Mouse (Mus musculus): ENCODE data around the gene Aff3.
A peak's percentile ranks its signal among the peaks of the same experiment; 100 is the strongest.

Gene Aff3

DNA sequence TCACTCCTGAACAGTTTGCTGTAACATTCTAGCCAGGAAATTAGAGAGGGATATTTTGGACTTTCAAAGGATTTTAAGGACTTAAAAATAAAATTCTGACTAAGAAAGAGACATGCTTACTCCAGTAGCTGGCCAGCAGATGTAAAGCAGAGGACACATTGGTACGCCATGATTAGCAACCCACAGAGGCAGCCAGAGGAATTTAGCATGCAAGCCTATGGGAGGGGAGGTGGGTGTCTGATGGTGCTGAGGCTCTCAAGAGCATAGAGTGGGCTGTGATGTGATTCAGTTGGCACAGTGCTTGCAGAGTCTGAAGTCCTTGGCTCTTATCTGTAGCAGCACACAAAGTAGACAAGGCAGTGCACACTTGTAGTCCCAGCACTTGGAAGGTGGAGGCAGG is 376.0 kb downstream of the Aff3 start:
- DNase-seq (ENCODE audit: low read depth, low spot score), result no peak

DNA sequence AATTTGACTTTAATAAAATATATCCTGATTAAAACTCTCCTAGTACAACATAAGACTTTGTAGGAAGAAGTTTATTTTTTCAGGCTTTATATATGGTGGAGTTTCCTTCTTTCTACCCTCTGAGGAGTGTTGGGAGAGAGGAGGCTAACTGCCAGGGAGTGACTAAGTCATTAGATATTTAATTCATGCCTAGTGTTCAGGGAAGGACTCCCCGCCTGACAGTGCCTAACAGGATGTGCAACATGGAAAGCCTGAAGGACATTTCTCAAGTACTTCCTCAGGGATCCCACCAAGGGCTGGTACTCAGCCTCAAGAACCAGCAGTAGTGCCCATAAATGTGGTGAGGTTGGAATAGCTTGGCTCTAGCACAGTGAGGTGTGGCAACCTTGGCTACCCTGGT is 378.2 kb downstream of the Aff3 start:
- no peak for DNase-seq (ENCODE audit: low read depth, low spot score)

DNA sequence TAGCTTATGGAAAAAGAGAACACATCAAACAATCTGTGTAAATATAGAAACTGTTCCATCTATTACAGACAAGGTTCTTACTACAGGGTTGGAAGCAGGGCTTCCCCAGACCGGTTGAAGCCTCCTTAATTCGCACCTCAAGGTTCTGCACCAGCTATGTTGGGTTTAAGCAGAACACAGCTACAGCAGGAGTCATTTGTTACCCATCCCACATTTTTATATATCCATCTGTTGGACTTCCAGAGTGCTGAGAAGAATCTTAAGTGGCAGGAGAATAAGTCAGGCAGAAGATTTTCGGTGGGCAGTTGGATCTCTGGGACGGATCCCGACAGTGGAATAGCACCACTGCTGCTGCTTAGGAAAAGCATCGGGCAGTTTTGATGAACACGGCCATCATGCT is 384.2 kb downstream of the Aff3 start:
- DNase-seq (ENCODE audit: low read depth, low spot score), result no peak

DNA sequence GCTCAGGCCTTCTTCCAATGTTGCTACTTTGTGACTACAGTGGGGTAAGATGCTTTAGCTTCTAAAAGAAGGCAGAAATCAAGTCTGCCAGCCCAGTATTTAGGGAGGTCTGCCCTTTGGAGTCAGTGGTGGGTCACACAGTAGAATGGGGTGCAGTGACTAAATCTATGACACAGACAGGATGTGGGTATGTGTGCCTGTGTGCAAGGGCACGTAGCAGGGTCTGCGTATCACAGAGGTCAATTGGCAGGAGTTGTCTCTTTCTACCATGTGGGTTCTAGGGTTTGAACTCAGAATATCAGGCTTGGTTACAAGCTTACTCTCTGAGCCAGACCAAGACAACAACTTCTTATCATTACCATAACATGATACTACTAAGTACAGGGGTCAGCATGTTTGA is 393.4 kb downstream of the Aff3 start:
- no peak for DNase-seq (ENCODE audit: low read depth, low spot score)

DNA sequence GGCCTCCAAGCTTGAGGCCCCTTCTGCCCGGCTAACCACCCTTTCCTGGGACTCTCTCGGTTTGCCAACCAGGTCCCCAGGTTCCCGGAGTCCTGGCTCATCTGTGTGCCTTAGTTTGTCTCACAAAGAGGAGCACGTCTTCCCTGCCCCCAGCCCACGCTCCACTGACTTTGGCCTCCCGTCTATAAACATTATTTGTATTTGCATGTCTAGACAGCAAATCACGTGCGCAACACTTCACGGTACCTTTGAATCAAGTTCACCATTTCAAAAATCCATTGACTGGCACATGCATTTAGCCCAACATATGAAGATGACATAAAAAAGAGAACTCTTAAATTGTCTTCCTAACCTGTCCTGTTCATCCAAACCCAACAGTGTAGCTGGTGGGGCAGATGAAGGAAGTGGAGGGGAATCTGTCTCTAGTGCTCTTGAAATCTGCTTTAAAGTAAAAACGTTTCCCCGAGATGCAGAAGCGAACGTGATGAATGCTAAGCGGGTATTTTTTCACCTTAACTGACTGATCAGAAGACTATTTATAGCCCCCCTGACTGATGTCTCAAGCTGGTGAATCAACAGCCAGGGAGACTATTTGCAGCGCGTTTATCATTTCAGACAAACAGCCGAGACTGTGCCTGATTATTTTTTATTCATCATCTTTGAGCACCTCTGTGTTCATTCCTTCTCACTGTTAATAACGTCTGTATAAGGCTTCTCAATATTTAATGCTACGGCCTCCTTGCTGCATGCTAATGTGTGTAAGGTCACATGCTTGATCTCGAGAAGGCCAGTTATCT is 396.3 kb downstream of the Aff3 start:
- peak; percentile 46 for DNase-seq (ENCODE audit: low read depth, low spot score)

DNA sequence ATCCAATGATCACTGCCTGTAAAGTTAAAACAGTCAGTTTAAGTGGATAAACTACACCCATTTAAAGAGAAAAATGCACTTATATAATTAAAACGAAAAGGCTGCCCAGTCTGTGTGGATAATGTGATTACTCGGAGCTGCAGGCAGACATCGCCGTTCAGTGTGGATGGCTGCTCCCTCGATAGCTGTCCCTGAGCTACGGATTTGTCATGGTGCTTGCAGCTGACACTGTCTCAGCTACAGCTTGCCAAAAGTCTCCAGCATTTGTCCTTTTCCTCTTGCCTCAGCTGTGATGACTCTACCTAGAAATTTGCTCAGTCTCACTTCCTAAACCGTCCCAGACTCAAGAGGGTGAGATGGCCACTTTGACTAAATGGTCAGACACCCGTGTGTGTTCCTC is 401.5 kb downstream of the Aff3 start:
- no peak for DNase-seq (ENCODE audit: low read depth, low spot score)

DNA sequence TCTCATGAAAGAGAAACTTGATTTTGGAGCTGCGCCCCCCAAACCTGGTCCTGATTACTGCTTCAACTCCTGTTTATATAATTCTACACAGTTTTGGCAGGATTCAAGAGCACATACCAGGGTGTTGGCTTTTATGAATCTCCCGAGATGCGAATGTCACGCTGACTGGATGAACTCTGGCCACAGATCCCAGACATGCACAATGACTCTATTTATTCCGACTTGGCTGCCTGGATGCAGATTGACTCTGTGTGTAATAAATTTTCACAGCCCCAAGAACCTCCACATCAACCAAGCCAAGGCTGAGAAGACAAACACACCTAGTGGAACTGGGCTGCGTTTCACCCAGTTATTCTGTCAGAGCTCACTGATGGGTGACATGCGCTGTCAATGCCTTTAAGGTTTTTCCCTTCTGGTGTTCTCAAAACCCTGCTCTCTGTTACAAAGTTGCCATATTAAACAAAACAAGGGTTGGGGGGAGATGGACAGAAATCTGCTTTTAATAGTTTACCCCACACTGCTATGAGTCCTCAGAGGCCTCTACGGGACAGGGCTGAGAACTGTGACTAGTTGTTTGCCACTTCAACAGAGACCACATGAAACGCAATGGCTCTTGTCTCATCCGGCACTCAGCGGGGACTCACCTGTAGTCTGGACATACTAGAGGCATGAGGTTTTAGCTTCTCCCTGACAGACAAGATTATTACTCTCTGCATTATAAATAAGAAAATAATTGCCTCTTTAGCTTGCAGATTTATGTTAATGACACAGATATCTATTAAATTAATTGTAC is 402.2 kb downstream of the Aff3 start:
- peak; percentile 76 for DNase-seq (ENCODE audit: low read depth, low spot score)

DNA sequence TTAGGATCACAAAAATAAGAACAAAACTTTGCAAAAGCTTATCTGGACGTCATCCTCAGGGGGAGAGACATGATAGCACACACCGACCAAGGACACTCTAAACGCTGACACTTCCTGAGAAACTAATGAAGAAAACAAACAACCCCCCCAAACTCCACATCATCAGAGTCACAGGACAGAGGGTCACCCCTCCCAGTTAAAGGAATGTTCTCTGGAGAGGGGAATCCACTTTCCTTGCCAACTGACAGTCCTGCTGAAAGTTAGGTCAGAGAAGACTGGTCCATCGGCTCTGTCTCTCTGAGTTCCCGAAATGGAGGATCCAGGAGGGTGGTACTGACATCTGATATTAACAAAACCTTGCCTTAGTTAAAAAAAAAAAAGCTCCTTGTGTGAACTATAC is 403.7 kb downstream of the Aff3 start:
- DNase-seq (ENCODE audit: low read depth, low spot score), result no peak

DNA sequence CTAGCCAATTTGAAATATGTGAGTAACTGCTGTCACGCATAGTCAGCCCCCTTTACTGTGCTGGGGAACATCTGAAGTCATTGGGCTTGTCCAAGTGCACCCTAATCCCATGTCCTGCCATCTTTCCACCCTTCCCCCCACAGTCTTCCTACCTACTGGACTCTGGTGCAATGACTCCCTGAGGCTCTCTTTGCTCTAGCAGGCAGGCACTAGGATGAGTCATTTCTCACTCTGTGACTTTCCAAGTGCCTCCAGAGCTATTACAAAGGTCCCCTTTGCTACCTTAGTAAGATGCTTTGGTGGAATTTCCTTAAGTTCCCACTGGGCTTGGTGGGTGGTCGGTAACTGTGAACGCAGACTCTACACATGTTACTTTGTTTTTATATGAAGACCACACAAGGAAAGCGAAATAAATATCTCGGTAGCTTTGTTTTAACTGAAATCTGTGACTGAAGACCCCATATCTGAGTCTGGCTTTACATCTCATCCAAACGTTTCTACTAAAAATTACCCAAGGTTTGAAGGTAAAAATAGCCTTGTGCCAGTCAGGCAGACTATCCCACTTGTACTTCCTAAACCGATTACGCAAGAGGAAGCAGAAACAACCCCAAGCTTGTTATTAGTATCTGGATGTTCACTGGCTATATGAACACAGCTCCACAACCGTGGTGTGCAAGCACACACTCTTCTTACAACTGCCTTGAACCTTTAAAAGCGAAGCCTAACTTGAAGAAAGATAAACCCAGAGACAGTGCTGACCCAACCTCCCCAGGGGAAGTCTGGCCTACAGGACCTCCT is 405.0 kb downstream of the Aff3 start:
- DNase-seq (ENCODE audit: low read depth, low spot score), result peak; percentile 56

DNA sequence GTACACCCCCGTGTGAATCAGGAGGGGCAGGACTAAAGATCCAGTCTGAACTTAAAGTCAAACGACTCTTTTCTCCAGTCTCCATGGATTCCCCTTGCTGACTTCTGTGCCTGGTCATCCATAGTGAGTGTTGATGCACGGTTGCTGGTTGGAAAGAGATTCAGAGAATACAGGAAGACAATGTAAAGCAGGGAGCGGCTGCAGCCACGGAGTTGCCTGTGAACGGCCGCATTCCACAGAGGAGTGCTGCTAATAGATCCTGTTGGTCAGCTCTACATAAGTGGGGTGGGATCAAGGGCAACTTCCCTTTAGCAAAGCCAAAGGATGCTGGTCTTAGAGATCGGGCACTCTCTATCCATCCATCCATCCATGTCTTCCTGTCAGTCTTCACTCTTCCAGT is 410.3 kb downstream of the Aff3 start:
- DNase-seq (ENCODE audit: low read depth, low spot score), result no peak

DNA sequence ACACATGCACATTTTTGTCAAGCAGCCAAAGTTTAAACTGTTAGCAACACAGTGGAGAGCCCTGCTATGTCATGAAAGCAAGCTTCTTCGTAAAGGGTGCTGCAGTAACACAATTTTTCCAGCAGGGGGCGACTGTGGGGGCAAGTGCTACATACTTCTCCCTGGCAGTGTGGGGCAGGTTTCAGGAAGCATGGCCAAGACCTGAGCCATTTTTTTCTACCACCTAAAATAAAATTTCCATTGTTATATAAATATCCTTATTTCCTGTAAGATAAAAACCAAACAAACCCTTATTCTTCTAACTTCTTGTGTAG is 412.0 kb downstream of the Aff3 start:
- no peak for DNase-seq (ENCODE audit: low read depth, low spot score)

DNA sequence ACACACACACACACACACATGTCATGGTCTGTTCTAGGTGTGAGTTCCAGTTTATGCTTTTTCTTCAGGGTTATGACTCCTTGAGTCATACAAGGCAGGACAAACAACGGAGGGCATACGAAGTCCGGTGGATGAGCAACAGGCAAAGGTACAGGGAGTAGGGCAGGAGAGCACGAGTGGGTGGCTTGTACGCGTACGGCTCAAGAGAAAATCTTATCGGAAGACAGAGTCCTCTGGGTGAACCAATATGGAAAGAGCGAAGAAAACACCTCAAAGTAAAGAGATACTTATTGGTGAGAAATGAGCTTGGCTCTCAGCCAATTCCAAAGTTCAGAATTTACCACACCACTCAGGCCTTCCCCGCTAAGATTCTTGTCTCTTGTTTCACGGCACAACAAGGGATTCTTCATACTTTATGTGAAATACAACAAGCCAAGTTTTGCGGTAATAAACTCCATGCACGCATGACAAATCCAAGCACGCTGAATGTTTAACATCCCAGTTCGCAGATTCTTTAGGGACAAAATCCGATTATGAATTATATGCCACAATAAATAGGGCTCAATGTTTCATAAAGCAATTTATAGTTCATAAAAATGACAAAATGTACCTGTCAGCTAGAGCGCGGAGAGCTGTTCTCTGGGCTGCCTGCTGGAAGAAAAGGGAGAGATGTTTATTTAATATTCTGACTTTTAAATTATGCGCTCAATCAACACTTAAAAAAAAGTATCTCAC is 412.6 kb downstream of the Aff3 start:
- DNase-seq (ENCODE audit: low read depth, low spot score), result no peak

DNA sequence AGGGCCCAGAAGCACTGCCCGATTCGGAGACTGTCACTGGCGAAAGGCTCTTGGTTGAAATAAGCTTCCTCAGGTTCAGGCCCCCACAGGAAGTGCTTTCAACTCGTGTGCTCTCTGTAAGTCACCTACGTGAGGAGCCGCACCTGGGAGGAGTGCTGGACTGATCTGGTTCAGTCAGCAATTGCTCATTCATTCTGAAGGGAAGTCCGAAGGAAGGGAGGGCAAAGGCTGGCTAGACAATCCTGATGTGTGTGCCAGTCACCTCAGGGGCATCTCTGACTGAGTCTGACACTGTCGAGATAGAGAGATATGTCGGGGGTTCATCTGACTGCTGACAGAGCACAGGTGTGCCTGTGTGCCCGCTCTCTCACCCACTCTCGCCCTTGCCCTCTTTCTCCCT is 413.3 kb downstream of the Aff3 start:
- DNase-seq (ENCODE audit: low read depth, low spot score), result no peak

DNA sequence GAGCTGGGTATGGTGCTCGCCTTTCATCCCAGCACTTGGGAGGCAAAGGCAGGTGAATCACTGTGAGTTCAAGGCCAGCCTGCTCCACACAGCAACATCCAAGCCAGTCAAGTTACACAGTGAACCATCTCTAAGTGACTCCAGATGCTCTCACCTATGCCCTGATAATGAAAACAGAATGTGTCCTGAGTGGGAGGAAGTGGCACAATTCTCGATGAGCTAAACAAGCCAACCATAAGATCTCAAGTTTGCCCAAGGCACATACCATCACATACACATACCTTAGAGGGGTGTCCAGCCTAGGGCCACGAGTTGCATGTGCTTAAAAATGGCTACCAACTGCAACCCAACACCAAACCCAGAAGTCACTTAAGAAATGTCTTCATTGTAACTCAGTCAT is 414.5 kb downstream of the Aff3 start:
- DNase-seq (ENCODE audit: low read depth, low spot score), result no peak

DNA sequence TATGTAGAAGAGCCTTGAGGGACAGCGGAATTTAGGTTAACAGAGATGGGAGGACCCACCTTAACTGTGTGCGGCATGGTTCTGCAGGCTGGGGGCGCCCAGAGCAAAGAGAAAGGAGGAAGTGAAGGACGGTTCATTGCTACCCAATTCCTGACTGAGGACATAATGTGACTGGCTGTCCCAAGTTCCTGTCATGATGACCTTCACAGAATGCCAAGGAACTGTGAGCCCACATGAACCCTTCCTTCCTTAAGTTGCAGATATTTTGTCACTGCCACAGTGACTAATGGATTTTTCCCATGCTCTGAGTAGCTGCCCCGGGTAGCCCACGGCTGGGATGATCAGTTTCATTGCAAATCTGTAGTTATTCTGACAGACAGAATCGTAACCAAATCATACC is 415.2 kb downstream of the Aff3 start:
- DNase-seq (ENCODE audit: low read depth, low spot score), result no peak

DNA sequence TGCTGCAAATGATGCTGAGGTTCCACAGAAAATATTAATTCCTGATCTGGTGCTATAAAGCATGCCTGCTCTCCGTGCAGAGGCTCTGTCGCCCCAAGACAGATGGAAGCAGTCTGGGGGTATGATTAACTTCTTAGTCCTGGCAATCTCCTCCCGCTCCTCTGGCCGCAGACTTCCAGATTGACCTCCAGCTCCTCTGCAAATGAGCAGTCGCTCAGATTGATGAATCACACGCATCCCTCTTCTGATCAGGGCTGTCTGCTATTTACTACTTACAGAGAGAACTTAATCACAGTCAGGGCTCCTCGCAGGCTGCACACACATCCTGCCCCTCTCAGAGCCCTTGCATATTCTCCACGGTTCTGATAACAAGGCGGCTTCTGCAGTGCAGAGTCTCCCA is 416.7 kb downstream of the Aff3 start:
- DNase-seq (ENCODE audit: low read depth, low spot score), result peak; percentile 64

DNA sequence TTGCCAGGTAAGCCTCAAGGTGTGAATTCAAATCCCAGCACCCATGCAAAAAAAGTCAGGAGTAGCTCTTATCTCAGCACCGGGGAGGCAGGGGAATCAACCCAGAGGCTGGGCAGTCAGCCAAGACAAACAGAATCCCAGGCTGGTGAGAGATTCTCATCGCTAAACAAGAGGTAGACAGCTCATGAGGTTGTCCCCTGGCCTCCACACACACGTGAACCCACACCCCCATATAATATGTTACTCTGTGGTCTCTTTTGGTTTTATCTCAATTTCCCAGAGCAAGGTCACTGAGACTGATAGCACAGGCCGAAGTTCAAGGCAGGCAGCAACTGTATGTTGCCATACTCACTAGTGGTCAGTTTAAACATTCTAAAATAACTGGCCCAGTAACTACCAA is 422.2 kb downstream of the Aff3 start:
- no peak for DNase-seq (ENCODE audit: low read depth, low spot score)

DNA sequence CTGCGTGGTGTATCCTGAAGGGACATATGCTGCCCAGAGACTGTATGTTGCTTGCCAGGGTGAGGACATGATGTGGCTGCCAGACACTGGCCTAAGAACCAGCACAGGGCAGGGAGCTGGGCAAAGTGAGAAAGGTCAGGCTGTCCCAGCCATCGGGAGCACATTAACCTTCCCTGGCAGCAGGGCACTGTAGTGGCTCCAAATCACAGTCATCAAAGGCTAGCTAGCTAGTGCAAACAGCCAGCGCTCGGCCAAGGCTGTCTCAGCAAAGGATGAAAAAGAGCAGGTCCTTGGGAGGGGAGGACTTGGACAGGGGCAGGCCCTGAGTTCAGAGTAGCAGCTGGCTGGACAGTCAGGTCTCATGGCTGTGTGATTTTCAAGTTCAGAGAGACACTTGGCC is 423.0 kb downstream of the Aff3 start:
- DNase-seq (ENCODE audit: low read depth, low spot score), result no peak

DNA sequence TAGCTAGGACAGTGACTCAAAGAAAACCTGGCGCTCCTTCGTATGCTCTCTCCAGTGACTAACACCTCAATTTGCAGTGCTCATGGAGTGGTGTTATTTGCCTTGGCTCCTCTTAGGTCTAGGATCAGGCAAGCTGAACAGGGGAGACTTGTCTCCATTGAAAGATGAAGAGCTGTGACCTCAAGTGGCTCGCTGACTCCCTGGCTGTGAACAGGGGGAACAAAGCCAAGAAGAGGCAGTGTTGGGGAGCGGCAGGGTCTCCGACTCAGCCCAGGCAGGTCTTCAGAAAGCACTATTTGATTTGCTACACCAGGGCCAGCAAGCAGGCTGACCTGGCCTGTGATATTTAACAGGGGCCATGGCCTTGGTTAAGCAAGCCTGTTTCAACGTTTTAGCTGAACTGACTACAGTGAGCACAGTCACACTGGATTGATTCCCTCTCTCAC is 423.5 kb downstream of the Aff3 start:
- no peak for DNase-seq (ENCODE audit: low read depth, low spot score)

DNA sequence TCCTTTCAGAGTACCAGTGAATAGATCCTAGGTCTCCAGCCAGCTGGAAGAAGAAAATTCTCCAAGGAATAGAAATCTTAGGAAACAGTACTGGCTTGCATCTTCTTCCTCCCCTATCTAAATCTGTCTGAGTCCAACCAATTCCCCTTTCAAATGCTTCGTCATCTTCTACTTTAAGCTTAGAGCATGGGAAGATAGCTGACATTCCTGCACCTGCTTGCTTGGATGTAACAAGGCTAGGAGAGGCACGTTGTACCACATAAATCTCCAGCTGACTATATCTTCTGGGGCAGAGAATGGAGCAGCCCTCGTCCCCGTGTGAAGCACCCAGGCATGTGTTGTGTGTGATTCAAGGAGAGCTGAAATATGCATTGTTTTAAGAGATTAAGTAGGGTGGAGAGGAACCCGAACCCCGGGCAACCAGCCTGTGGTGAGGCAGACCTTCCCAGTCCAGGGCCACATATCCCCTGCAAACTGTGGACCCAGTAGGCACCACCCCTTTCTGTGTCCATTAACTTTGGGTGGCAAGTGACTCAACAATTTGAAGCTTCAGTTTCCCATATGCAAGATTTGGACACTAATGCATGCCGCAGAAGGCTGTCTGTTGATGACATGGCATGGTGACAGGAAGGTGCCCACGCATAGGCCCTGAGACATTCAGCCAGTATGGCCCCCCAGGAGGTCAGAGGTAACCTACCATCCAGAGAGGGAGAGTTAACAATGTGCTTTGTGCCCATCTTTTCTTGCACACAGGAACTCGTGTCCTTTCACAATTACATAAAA is 424.1 kb downstream of the Aff3 start:
- no peak for DNase-seq (ENCODE audit: low read depth, low spot score)

DNA sequence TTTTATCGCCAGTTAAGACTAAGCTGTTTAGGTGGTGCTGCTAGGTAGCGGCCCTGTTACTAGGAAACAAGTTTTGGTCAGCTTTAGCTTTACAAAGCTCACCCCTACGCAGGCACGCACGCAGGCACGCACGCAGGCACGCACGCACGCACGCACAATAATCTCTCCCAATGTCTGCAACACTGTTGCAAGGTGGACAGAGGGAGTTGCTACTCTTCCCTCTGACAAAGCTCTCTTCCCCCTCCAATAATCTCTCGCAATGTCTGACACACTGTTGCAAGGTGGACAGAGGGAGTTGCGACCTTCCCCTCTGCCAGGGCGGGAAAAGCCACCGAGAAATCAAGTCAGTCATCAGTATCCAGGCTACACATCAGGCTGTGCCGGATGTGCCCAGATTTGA is 425.2 kb downstream of the Aff3 start:
- DNase-seq (ENCODE audit: low read depth, low spot score), result no peak

Measured in mesoderm, embryonic 11.5 days (tissue).